13 mouse cellular contexts compared by ENCODE assay signal in genomic region chr9:64578014-64578413, GRCm38 (mm10).
DNase-seq lines count a peak whose midpoint lies in the region; ATAC-seq and TF ChIP-seq lines count a peak whose summit lies in the region.
"Had no signal": no experiment of that assay in that cellular context is flagged by ENCODE, and none has a peak within 500 bp of the region (broad histone marks: within the 10 kb centered on the region; RNA-seq: fewer than 3 reads in every experiment).

No protein-coding gene starts in this region.

- no peaks in the 10 kb centered on the region for H3K79me2 ChIP-seq in heart, adult 2 months (replicated peaks; ENCODE audit: control insufficient read depth, insufficient read depth, low read length)

- TF ChIP-seq EP300 in heart, adult 2 months (IDR thresholded peaks at IDR 0.05; ENCODE audit: insufficient read depth, low read depth, low read length): no peak
- TF ChIP-seq EP300 in liver, postnatal 0 days (IDR thresholded peaks at IDR 0.05; ENCODE audit: low read depth): no peak

- H3K4me3 ChIP-seq in heart, adult 2 months: no peak overlapping the region
- no peak overlapping the region for H3K4me3 ChIP-seq in liver, postnatal 0 days (ENCODE audit: low read depth, low read length)
- H3K4me3 ChIP-seq: embryonic facial prominence, embryonic 10.5 days; erythroblast, embryonic 14.5 days; heart, embryonic 15.5 days; limb, embryonic 13.5 days; midbrain, embryonic 10.5 days had no signal

- no peaks in the 10 kb centered on the region for H3K4me1 ChIP-seq in heart, adult 2 months (ENCODE audit: control insufficient read depth, insufficient read depth, low read length)
- H3K4me1 ChIP-seq in liver, postnatal 0 days (ENCODE audit: insufficient read depth): peaks cover 10% of the 10 kb centered on the region; the same call in 1 of the 2 replicates

- TF ChIP-seq POLR2A in heart, adult 2 months (IDR thresholded peaks at IDR 0.05; ENCODE audit: insufficient read depth, low read depth, low read length): no peak

- TF ChIP-seq CTCF in heart, adult 2 months (IDR thresholded peaks at IDR 0.05): no peak
- no peak for TF ChIP-seq CTCF in liver, postnatal 0 days (IDR thresholded peaks at IDR 0.05; ENCODE audit: low read depth)

- H3K27ac ChIP-seq in heart, adult 2 months: no peak overlapping the region
- no peak overlapping the region for H3K27ac ChIP-seq in liver, postnatal 0 days (ENCODE audit: low read depth)
- H3K27ac ChIP-seq: embryonic facial prominence, embryonic 10.5 days; heart, embryonic 15.5 days; limb, embryonic 13.5 days; midbrain, embryonic 10.5 days had no signal

- no peak overlapping the region for H3K9ac ChIP-seq in heart, adult 2 months (ENCODE audit: low read depth, low read length)
- no peak overlapping the region for H3K9ac ChIP-seq in liver, postnatal 0 days (replicated peaks)
- H3K9ac ChIP-seq: heart, embryonic 15.5 days; limb, embryonic 13.5 days had no signal

- peak; percentile 34 for DNase-seq in heart, postnatal 4 days
- DNase-seq in heart, adult 2 months: no peak
- peak; percentile 30 for DNase-seq in lung, postnatal 10 days
- DNase-seq in lung, postnatal 36 days: no peak
- no peak for DNase-seq in liver, postnatal 0 days
- no peak for DNase-seq in embryo, embryonic 11 days
- DNase-seq: heart, adult 11 months had no signal

- intact Hi-C loops in heart, adult 2 months (cut with DNase I): no loop called here

- no peaks in the 10 kb centered on the region for H3K27me3 ChIP-seq in heart, adult 2 months (ENCODE audit: control insufficient read depth, insufficient read depth, low read length)
- no peaks in the 10 kb centered on the region for H3K27me3 ChIP-seq in liver, postnatal 0 days (ENCODE audit: insufficient read depth, low read length)
- H3K27me3 ChIP-seq: heart, embryonic 15.5 days; limb, embryonic 13.5 days had no signal

- no peak overlapping the region for H3K4me2 ChIP-seq in liver, postnatal 0 days (ENCODE audit: low read depth, low read length)
- H3K4me2 ChIP-seq: heart, embryonic 15.5 days; limb, embryonic 13.5 days had no signal

- 0 out of 2 replicates have a peak, but pooled peaks have one; percentile 31 for ATAC-seq in erythroblast, adult 5-6 weeks (replicated peaks; ENCODE audit: low FRiP score, poor library complexity, severe bottlenecking)
- peak; percentile 74 for ATAC-seq in liver, postnatal 0 days

- H3K9me3 ChIP-seq in liver, postnatal 0 days (ENCODE audit: low read length): no peaks in the 10 kb centered on the region
- H3K9me3 ChIP-seq: embryonic facial prominence, embryonic 10.5 days; heart, embryonic 15.5 days; midbrain, embryonic 10.5 days had no signal

- no peaks in the 10 kb centered on the region for H3K36me3 ChIP-seq in heart, adult 2 months (ENCODE audit: control insufficient read depth, insufficient read depth, low read length)
- H3K36me3 ChIP-seq in liver, postnatal 0 days (replicated peaks; ENCODE audit: insufficient read depth, low read length): no peaks in the 10 kb centered on the region
- H3K36me3 ChIP-seq: embryonic facial prominence, embryonic 10.5 days; heart, embryonic 15.5 days; limb, embryonic 13.5 days; midbrain, embryonic 10.5 days had no signal

Comparison
In these comparisons a context has a peak if more than half of its experiments do, and no peak if none do; other contexts are left out.
1. DNase-seq: peak in heart, postnatal 4 days (single experiment) and lung, postnatal 10 days (single experiment); none in heart, adult 2 months (0 of 2), lung, postnatal 36 days (single experiment), liver, postnatal 0 days (single experiment) and embryo, embryonic 11 days (single experiment).